In the genomic region with DNA sequence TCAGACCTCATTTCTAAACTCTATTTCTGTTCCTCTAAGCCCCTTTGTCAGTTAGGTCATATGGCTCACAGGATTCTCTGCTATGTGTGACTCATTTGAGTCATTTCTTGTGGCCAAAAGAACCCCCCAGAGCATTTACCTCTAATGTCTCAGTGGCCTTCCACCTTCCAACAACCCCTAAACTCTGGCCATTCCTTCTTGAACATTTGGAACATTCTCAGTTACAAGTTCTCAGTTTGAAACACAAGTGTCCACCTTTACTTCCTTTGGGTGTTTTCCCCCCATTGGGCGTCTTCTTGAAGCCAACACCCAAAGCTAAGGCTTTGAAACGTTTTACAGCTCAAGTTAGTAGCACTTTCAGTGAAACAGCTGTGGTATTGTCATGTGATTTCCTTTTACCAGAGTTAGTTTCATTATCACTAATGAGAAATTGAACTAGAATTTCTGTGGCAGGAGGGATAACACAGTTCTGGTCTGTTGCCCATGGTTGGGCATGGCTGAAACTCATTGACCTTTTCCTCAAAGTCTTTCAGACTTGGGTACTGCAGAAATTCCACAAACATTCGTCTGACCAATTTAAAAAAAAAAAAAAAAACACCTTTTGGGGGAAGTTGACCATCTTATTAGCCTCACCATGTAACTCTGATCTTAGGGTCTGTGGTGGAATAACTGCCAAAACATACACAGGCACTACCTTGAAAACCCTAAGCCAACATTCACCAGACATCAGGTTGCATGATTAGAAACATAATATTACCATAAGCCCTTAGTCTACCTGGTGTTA, we compare ENCODE assay signal across 12 mouse cellular contexts.
A peak's percentile ranks its signal among the peaks of the same experiment; 100 is the strongest.
DNase-seq lines count a peak whose midpoint lies in the region; ATAC-seq and TF ChIP-seq lines count a peak whose summit lies in the region.
"Had no signal": no experiment of that assay in that cellular context is flagged by ENCODE, and none has a peak within 500 bp of the region (broad histone marks: within the 10 kb centered on the region; RNA-seq: fewer than 3 reads in every experiment).

No protein-coding gene starts in this region.

- H3K27ac ChIP-seq in liver, adult 2 months (replicated peaks; ENCODE audit: insufficient read depth, low read depth, low read length): no peak overlapping the region
- no peak overlapping the region for H3K27ac ChIP-seq in liver, embryonic 12.5 days
- no peak overlapping the region for H3K27ac ChIP-seq in MEL (ENCODE audit: control insufficient read depth, low read depth, low read length)
- peak overlapping the region; percentile 76 for H3K27ac ChIP-seq in kidney, adult 2 months (ENCODE audit: insufficient read depth, low read depth, low read length)
- H3K27ac ChIP-seq: intestine, embryonic 15.5 days; stomach, embryonic 15.5 days had no signal

- no peaks in the 10 kb centered on the region for H3K9me3 ChIP-seq in liver, embryonic 12.5 days (replicated peaks)
- H3K9me3 ChIP-seq in MEL (replicated peaks; ENCODE audit: insufficient read depth, low read length): no peaks in the 10 kb centered on the region
- H3K9me3 ChIP-seq: intestine, embryonic 15.5 days; stomach, embryonic 15.5 days had no signal

- no peak for TF ChIP-seq EP300 in MEL (IDR thresholded peaks at IDR 0.05; ENCODE audit: low read depth in 1 of 2, low read length in 2 of 2)

- peak; percentile 15 for DNase-seq in liver, adult 2 months (ENCODE audit: extremely low read depth, low read depth, low spot score)
- no peak for DNase-seq in MEL (ENCODE audit: low read depth, low spot score)
- DNase-seq in kidney, adult 2 months: peak; percentile 70
- DNase-seq in natural killer cell, adult 2 months (ENCODE audit: low spot score in 2 of 2): peak; percentile 79 to 83
- no peak for DNase-seq in adrenal gland, postnatal 36 days
- DNase-seq in ovary, postnatal 36 days (ENCODE audit: low spot score): no peak
- no peak for DNase-seq in gastrocnemius, postnatal 14 days
- DNase-seq: lung, embryonic 14.5 days had no signal

- no peak for ATAC-seq in liver, embryonic 12.5 days
- ATAC-seq: forebrain, embryonic 16.5 days; intestine, embryonic 15.5 days had no signal

- TF ChIP-seq RAD21 in MEL (IDR thresholded peaks at IDR 0.05; ENCODE audit: low read depth, low read length): no peak

- no peaks in the 10 kb centered on the region for H3K4me1 ChIP-seq in liver, adult 2 months (ENCODE audit: control insufficient read depth, insufficient read depth, low read length)
- no peaks in the 10 kb centered on the region for H3K4me1 ChIP-seq in liver, embryonic 12.5 days
- H3K4me1 ChIP-seq in MEL (ENCODE audit: control insufficient read depth in 1 of 2, insufficient read depth in 2 of 2, low read length in 2 of 2): no peaks in the 10 kb centered on the region
- peaks cover 4% of the 10 kb centered on the region; the same call in 1 of the 2 replicates for H3K4me1 ChIP-seq in kidney, adult 2 months (ENCODE audit: control insufficient read depth, insufficient read depth, low read length)
- H3K4me1 ChIP-seq: intestine, embryonic 15.5 days; stomach, embryonic 15.5 days had no signal

- no peaks in the 10 kb centered on the region for H3K36me3 ChIP-seq in liver, adult 2 months (ENCODE audit: control insufficient read depth, insufficient read depth, low read length)
- H3K36me3 ChIP-seq in liver, embryonic 12.5 days: no peaks in the 10 kb centered on the region
- no peaks in the 10 kb centered on the region for H3K36me3 ChIP-seq in MEL (ENCODE audit: control insufficient read depth in 1 of 2, insufficient read depth in 2 of 2, low read length in 2 of 2)
- no peaks in the 10 kb centered on the region for H3K36me3 ChIP-seq in kidney, adult 2 months (ENCODE audit: control insufficient read depth, insufficient read depth, low read length)
- H3K36me3 ChIP-seq: intestine, embryonic 15.5 days; stomach, embryonic 15.5 days had no signal

- H3K4me3 ChIP-seq in liver, adult 2 months (ENCODE audit: insufficient read depth, low read depth, low read length): no peak overlapping the region
- no peak overlapping the region for H3K4me3 ChIP-seq in liver, embryonic 12.5 days
- H3K4me3 ChIP-seq in MEL (ENCODE audit: control insufficient read depth in 1 of 2, insufficient read depth in 1 of 2, low read depth in 2 of 2, low read length in 2 of 2): no peak overlapping the region
- no peak overlapping the region for H3K4me3 ChIP-seq in kidney, adult 2 months (ENCODE audit: insufficient read depth, low read depth, low read length)
- H3K4me3 ChIP-seq: intestine, embryonic 15.5 days; stomach, embryonic 15.5 days had no signal

- H3K4me2 ChIP-seq in liver, embryonic 12.5 days: no peak overlapping the region
- H3K4me2 ChIP-seq: intestine, embryonic 15.5 days; lung, embryonic 14.5 days; stomach, embryonic 15.5 days had no signal

- no peak for TF ChIP-seq CTCF in liver, adult 2 months (IDR thresholded peaks at IDR 0.05; ENCODE audit: low read depth, low read length)
- no peak for TF ChIP-seq CTCF in MEL (IDR thresholded peaks at IDR 0.05 in 2 of 3, conservative IDR thresholded peaks at IDR 0.05 in 1 of 3; ENCODE audit: control insufficient read depth in 1 of 3, insufficient read depth in 1 of 3, low read depth in 2 of 3, low read length in 3 of 3, poor library complexity in 1 of 3, severe bottlenecking in 1 of 3)
- TF ChIP-seq CTCF in kidney, adult 2 months (conservative IDR thresholded peaks at IDR 0.05; ENCODE audit: insufficient read depth, insufficient read length, low read depth, low read length): no peak

- WGBS in liver, adult 2 months: 53% methylated on average over 3 of the region's 3 CpGs
- 35% methylated on average over 3 of the region's 3 CpGs for WGBS in liver, embryonic 12.5 days (ENCODE audit: insufficient replicate concordance)
- WGBS in kidney, adult 2 months: 18% methylated on average over 3 of the region's 3 CpGs

- H3K27me3 ChIP-seq in liver, adult 2 months (ENCODE audit: control insufficient read depth, insufficient read depth, low read length): no peaks in the 10 kb centered on the region
- no peaks in the 10 kb centered on the region for H3K27me3 ChIP-seq in liver, embryonic 12.5 days (replicated peaks)
- H3K27me3 ChIP-seq in MEL (ENCODE audit: control insufficient read depth in 1 of 2, insufficient read depth in 2 of 2, low read length in 2 of 2): peaks cover 0 to 1% of the 10 kb centered on the region in 2 experiments; a peak in 1 of 4 replicates
- no peaks in the 10 kb centered on the region for H3K27me3 ChIP-seq in kidney, adult 2 months (replicated peaks; ENCODE audit: control insufficient read depth, insufficient read depth, low read length)
- H3K27me3 ChIP-seq: intestine, embryonic 15.5 days; stomach, embryonic 15.5 days had no signal

- TF ChIP-seq POLR2A in liver, adult 2 months (IDR thresholded peaks at IDR 0.05; ENCODE audit: extremely low read depth, insufficient read depth, low read length): no peak
- no peak for TF ChIP-seq POLR2A in MEL (IDR thresholded peaks at IDR 0.05; ENCODE audit: control insufficient read depth in 1 of 2, insufficient read depth in 1 of 2, low read depth in 1 of 2, low read length in 2 of 2, poor library complexity in 1 of 2)
- no peak for TF ChIP-seq POLR2A in kidney, adult 2 months (IDR thresholded peaks at IDR 0.05; ENCODE audit: low read depth, low read length)

- no peaks in the 10 kb centered on the region for H3K79me2 ChIP-seq in liver, adult 2 months (ENCODE audit: control insufficient read depth, insufficient read depth, low read length)
- H3K79me2 ChIP-seq in MEL (ENCODE audit: control insufficient read depth, insufficient read depth, low read length, poor library complexity): no peaks in the 10 kb centered on the region

- intact Hi-C loops in gastrocnemius, postnatal 14 days (cut with DNase I; ENCODE audit: low total_unique reads): no loop called here

- no peak overlapping the region for H3K9ac ChIP-seq in liver, adult 2 months (ENCODE audit: low read depth, low read length)
- H3K9ac ChIP-seq in liver, embryonic 12.5 days: no peak overlapping the region
- no peak overlapping the region for H3K9ac ChIP-seq in MEL (ENCODE audit: control insufficient read depth, low read depth, low read length, poor library complexity, severe bottlenecking)
- H3K9ac ChIP-seq: intestine, embryonic 15.5 days; lung, embryonic 14.5 days; stomach, embryonic 15.5 days had no signal

TF ChIP-seq in MEL, 35 proteins besides CTCF, POLR2A, EP300 and RAD21:
- no peak for TF ChIP-seq TAL1 (IDR thresholded peaks at IDR 0.05; ENCODE audit: low read length)
- TF ChIP-seq USF1 (IDR thresholded peaks at IDR 0.05; ENCODE audit: low read depth, low read length): peak; percentile 24; the same call in 1 of the 2 replicates
TF ChIP-seq in MEL: peak in this region for 1.

Comparison
In these comparisons a context has a peak if more than half of its experiments do, and no peak if none do; other contexts are left out.
1. DNase-seq: peak in liver, adult 2 months (single experiment), kidney, adult 2 months (single experiment) and natural killer cell, adult 2 months (2 of 2); none in MEL (single experiment), adrenal gland, postnatal 36 days (0 of 2), ovary, postnatal 36 days (single experiment) and gastrocnemius, postnatal 14 days (single experiment).